Comparison of ENCODE assay signal across 8 mouse cellular contexts in genomic region chr6:34176864-34177247, GRCm38 (mm10). TPM values are rescaled to one million over a fixed set of nuclear protein-coding genes. Genes with fewer than 3 reads are reported as not detected.
A peak's percentile ranks its signal among the peaks of the same experiment; 100 is the strongest.
DNase-seq lines count a peak whose midpoint lies in the region; ATAC-seq lines count a peak whose summit lies in the region.

TSS of gene Slc35b4 (minus strand) at chr6:34177111.

- under 1% methylated on average over 29 of the region's 29 CpGs for WGBS in heart, embryonic 14.5 days
- WGBS in liver, embryonic 13.5 days (ENCODE audit: insufficient replicate concordance): under 1% methylated on average over 29 of the region's 29 CpGs
- under 1% methylated on average over 29 of the region's 29 CpGs for WGBS in stomach, embryonic 16.5 days

- peaks cover 3% of the 10 kb centered on the region; the same call in 1 of the 2 replicates for H3K36me3 ChIP-seq in heart, embryonic 14.5 days (ENCODE audit: control insufficient read depth, insufficient read depth, low read length)
- peaks cover 6% of the 10 kb centered on the region; the same call in 1 of the 2 replicates for H3K36me3 ChIP-seq in liver, embryonic 13.5 days
- no peaks in the 10 kb centered on the region for H3K36me3 ChIP-seq in stomach, embryonic 16.5 days (ENCODE audit: control insufficient read depth, insufficient read depth, low read length)

- no peaks in the 10 kb centered on the region for H3K27me3 ChIP-seq in heart, embryonic 14.5 days (ENCODE audit: control insufficient read depth, insufficient read depth, low read length)
- H3K27me3 ChIP-seq in liver, embryonic 13.5 days: no peaks in the 10 kb centered on the region
- H3K27me3 ChIP-seq in stomach, embryonic 16.5 days (ENCODE audit: control insufficient read depth, insufficient read depth, low read length): no peaks in the 10 kb centered on the region

- H3K27ac ChIP-seq in heart, embryonic 14.5 days (replicated peaks in 1 of 2; ENCODE audit: control insufficient read depth in 1 of 2, insufficient read depth in 1 of 2, low read depth in 2 of 2, low read length in 2 of 2): peak within 1 kb of the TSS; percentile 72 to 79
- H3K27ac ChIP-seq in liver, embryonic 13.5 days: peak within 1 kb of the TSS; percentile 83
- peak within 1 kb of the TSS; percentile 72 for H3K27ac ChIP-seq in stomach, embryonic 16.5 days (ENCODE audit: low read length)

- H3K4me3 ChIP-seq in heart, embryonic 14.5 days (ENCODE audit: control insufficient read depth in 1 of 2, insufficient read depth in 1 of 2, low read depth in 1 of 2, low read length in 2 of 2): peak within 1 kb of the TSS; percentile 75 to 80
- peak within 1 kb of the TSS; percentile 88 for H3K4me3 ChIP-seq in liver, embryonic 13.5 days (replicated peaks)
- peak within 1 kb of the TSS; percentile 86 for H3K4me3 ChIP-seq in stomach, embryonic 16.5 days (replicated peaks; ENCODE audit: low read length)

- peak; percentile 95 for ATAC-seq in CD4-positive, CD25-positive, alpha-beta regulatory T cell, adult 4 months
- peak; percentile 99 for ATAC-seq in heart, embryonic 14.5 days (ENCODE audit: insufficient number of reproducible peaks, insufficient read depth, low FRiP score, low read depth)
- ATAC-seq in liver, embryonic 13.5 days (ENCODE audit: low read depth): peak; percentile 98
- peak; percentile 99 for ATAC-seq in stomach, embryonic 16.5 days (ENCODE audit: insufficient read depth, low FRiP score)

- H3K9ac ChIP-seq in heart, embryonic 14.5 days (ENCODE audit: low read length): peak within 1 kb of the TSS; percentile 90
- H3K9ac ChIP-seq in liver, embryonic 13.5 days: peak within 1 kb of the TSS; percentile 88
- peak within 1 kb of the TSS; percentile 85 for H3K9ac ChIP-seq in stomach, embryonic 16.5 days (ENCODE audit: low read length)

- peak within 1 kb of the TSS; percentile 80 for H3K4me2 ChIP-seq in heart, embryonic 14.5 days (ENCODE audit: low read length)
- H3K4me2 ChIP-seq in liver, embryonic 13.5 days: peak within 1 kb of the TSS; percentile 83
- H3K4me2 ChIP-seq in stomach, embryonic 16.5 days (ENCODE audit: low read depth, low read length): peak within 1 kb of the TSS; percentile 58

- peak; percentile 76 for DNase-seq in c-Kit-negative CD71-positive TER-119-positive erythroid progenitor cells, embryonic 14.5 days (ENCODE audit: low read depth, low spot score)
- peak; percentile 95 for DNase-seq in fibroblast of lung, adult 2 months (ENCODE audit: low read depth)
- DNase-seq in kidney, postnatal 14 days: peak; percentile 97
- peak; percentile 89 for DNase-seq in liver, embryonic 13.5 days
- peak; percentile 89 for DNase-seq in neural tube, embryonic 10.5 days (ENCODE audit: extremely low spot score, low spot score)

- no peaks in the 10 kb centered on the region for H3K9me3 ChIP-seq in heart, embryonic 14.5 days (ENCODE audit: control insufficient read depth, low read length)
- H3K9me3 ChIP-seq in liver, embryonic 13.5 days (replicated peaks): no peaks in the 10 kb centered on the region
- H3K9me3 ChIP-seq in stomach, embryonic 16.5 days (replicated peaks; ENCODE audit: control insufficient read depth, low read length): no peaks in the 10 kb centered on the region

- H3K4me1 ChIP-seq in heart, embryonic 14.5 days (ENCODE audit: control insufficient read depth in 2 of 2, insufficient read depth in 2 of 2, low read length in 2 of 2): peaks cover 6 to 18% of the 10 kb centered on the region in 2 experiments
- H3K4me1 ChIP-seq in liver, embryonic 13.5 days (replicated peaks): peaks cover 27% of the 10 kb centered on the region
- peaks cover 6% of the 10 kb centered on the region for H3K4me1 ChIP-seq in stomach, embryonic 16.5 days (ENCODE audit: control insufficient read depth, insufficient read depth, low read length)

RNA-seq across cellular contexts. Expression of gene Slc35b4, which starts in this region (rescaled TPM):
- polyA plus RNA-seq in CD4-positive, CD25-positive, alpha-beta regulatory T cell, adult 4 months (2017; shearing (Covaris generic)): 10 to 100 TPM; 29.9 to 45.3 TPM
- 36.9 and 39.9 TPM in 2 replicates for polyA plus RNA-seq in heart, embryonic 14.5 days (2014; fragmentation: Nextera tagmentation; extraction: Ambion mirVana)
- 21.5 and 25.6 TPM in 2 replicates for polyA plus RNA-seq in liver, embryonic 13.5 days (2015; fragmentation: Nextera tagmentation; extraction: Ambion mirVana)
- 43.4 and 44.3 TPM in 2 replicates for polyA plus RNA-seq in stomach, embryonic 16.5 days (2015; fragmentation: Nextera tagmentation; extraction: Ambion mirVana)

Comparison
In these comparisons a context has a peak if more than half of its experiments do, and no peak if none do; other contexts are left out.
1. Peak in every context shown above with its lines: DNase-seq, ATAC-seq, H3K4me3 ChIP-seq and H3K27ac ChIP-seq.